Mouse (Mus musculus) hindbrain, embryonic 13.5 days (tissue): ENCODE measurements around the gene Reep1. TPM values are rescaled to one million over a fixed set of nuclear protein-coding genes. Genes with fewer than 3 reads are reported as not detected.

Experiments used
- ATAC-seq: fragments of 200-750 bp; cut with Nextera tagmentation; 2 replicates; pipeline ENCODE4 v1.8.0; 2017; ENCODE audit warnings: moderate TSS enrichment; ENCODE audit not compliant: low FRiP score
- H3K27ac ChIP-seq: fragments of 300-500 bp; sonication (generic); 2 replicates; pipeline ENCODE4 v1.5.1; 2015; ENCODE audit warnings: inconsistent platforms, mild to moderate bottlenecking, moderate library complexity
- H3K27me3 ChIP-seq: fragments of 300-500 bp; sonication (generic); 2 replicates; pipeline ENCODE4 v1.6.1; 2015; ENCODE audit warnings: mild to moderate bottlenecking, inconsistent platforms
- H3K36me3 ChIP-seq: fragments of 300-500 bp; sonication (generic); 2 replicates; pipeline ENCODE4 v1.6.1; 2015; ENCODE audit warnings: mild to moderate bottlenecking, inconsistent platforms
- H3K4me1 ChIP-seq: fragments of 300-500 bp; sonication (generic); replicated peaks from 2 replicates; pipeline ENCODE4 v1.6.1; 2015; ENCODE audit warnings: inconsistent platforms
- H3K4me2 ChIP-seq: fragments of 300-500 bp; sonication (generic); 2 replicates; pipeline ENCODE4 v1.6.1; 2015; ENCODE audit warnings: inconsistent platforms, mild to moderate bottlenecking, moderate library complexity
- H3K4me3 ChIP-seq: fragments of 300-500 bp; sonication (generic); 2 replicates; pipeline ENCODE4 v1.5.1; 2015; ENCODE audit warnings: mild to moderate bottlenecking, inconsistent platforms
- H3K9ac ChIP-seq: fragments of 300-500 bp; sonication (generic); 2 replicates; pipeline ENCODE4 v1.6.1; 2015; ENCODE audit warnings: mild to moderate bottlenecking, inconsistent platforms
- H3K9me3 ChIP-seq: fragments of 300-500 bp; sonication (generic); 2 replicates; pipeline ENCODE4 v1.6.1; 2016; ENCODE audit warnings: inconsistent platforms
- WGBS: fragments of 180-500 bp; shearing (Covaris S2); methylation state at CpG from one replicate; pipeline ENCODE4 v1.1.7; 2015; 5-methylcytosine and 5-hydroxymethylcytosine counted together
- polyA plus RNA-seq: library from polyadenylated mRNA; unstranded; fragments of >200 nt; fragmentation: Nextera tagmentation; extraction: Ambion mirVana; gene quantifications from 2 replicates; pipeline ENCODE4 v1.2.1, GENCODE M21; 2015

Reep1 gene
- polyA plus RNA-seq, 1 experiment from 2014 or later = 247 TPM

DNA sequence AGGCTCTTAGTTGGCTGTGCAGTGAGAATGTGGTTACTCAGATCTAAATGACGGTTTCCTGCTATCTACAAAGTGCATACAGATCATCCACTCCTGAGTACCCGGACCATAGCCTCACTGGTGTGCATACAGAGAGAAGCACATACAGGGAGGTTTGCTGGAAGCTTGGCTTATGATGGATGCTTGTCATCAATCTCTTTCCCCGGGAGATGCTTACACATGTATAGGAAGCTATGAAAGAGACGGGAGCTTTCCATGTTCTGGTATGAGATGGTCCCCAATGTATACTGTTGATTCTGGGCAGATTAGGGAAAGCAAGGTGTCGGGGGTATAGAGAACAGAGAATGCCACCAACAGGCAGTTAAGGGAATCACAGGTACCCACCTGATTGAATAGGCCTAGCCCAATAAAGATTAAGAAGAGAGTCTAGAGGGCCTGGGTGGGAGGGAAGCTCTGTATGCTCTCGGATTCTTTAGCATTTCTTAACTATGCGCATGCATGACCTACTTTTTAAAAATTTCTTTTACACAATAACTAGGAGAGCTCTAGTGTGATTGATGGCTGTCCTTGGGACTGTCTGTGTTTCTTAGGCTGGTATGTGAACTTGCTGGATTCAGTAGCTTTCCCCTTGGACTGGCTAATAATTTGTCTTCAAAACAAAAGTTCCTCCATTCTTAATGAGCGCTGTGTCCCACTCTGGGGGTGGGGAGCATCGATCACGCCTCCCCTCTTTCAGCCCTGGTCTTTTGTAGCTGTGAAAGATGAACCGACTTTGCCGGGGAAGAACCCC is 62.7 kb downstream of the Reep1 start:
- H3K4me1 ChIP-seq = no peaks in the 10 kb centered on the region
- no peak overlapping the region for H3K4me2 ChIP-seq
- H3K4me3 ChIP-seq = no peak overlapping the region
- H3K9ac ChIP-seq = no peak overlapping the region
- 76% methylated on average over 12 of the region's 12 CpGs for WGBS
- H3K36me3 ChIP-seq = peaks cover 70% of the 10 kb centered on the region
- H3K27ac ChIP-seq = no peak overlapping the region
- no peaks in the 10 kb centered on the region for H3K9me3 ChIP-seq
- ATAC-seq = peak; percentile 39; the same call in 1 of the 2 replicates
- H3K27me3 ChIP-seq = no peaks in the 10 kb centered on the region

DNA sequence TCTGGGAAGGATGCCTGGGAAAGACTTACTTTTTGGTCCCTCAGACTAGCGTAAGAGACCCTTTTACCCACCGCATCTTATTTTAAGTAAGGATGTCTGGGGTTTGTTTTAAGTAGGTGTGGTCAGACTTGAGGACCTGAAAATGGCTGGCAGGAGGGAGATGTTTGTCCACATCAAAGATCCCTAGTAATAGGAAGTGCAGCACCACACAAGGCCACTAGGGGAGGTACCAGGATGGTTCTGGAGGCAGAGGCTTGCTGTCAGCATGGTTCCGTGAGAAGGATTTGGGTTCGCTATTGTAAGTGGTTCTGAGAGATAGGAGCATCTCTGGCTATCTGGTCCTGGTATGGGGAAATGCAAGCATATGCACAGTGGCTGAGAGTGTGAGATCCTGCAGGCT is 63.5 kb downstream of the Reep1 start:
- H3K36me3 ChIP-seq = peaks cover 75% of the 10 kb centered on the region
- WGBS = 97% methylated on average over 4 of the region's 4 CpGs
- H3K27ac ChIP-seq = no peak overlapping the region
- H3K4me3 ChIP-seq = no peak overlapping the region
- H3K9me3 ChIP-seq = no peaks in the 10 kb centered on the region
- ATAC-seq = no peak
- H3K9ac ChIP-seq = no peak overlapping the region
- H3K27me3 ChIP-seq = no peaks in the 10 kb centered on the region
- H3K4me2 ChIP-seq = no peak overlapping the region
- no peaks in the 10 kb centered on the region for H3K4me1 ChIP-seq

DNA sequence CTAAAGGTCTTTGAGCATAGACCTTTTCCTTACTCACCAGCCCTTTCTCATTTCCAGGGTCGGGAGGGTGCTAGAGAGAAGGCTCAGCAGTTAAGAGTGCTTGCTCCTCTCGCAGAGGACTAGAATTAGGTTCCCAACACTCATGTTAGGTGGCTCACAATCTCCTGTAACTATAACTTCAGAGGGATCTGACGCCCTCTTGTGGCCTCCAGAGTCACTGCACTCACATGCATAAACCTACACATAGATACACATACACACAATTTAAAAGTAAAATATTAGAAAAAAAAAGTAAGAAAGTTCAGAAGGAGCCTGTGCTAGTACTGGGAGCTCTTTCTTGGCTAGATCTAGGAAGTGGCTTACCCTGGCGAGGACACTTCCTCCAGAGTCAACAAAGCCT is 63.9 kb downstream of the Reep1 start:
- H3K4me1 ChIP-seq = no peaks in the 10 kb centered on the region
- 93% methylated on average over 4 of the region's 4 CpGs for WGBS
- H3K36me3 ChIP-seq = peaks cover 75% of the 10 kb centered on the region
- H3K9me3 ChIP-seq = no peaks in the 10 kb centered on the region
- no peak overlapping the region for H3K4me2 ChIP-seq
- H3K27ac ChIP-seq = no peak overlapping the region
- H3K27me3 ChIP-seq = no peaks in the 10 kb centered on the region
- H3K4me3 ChIP-seq = no peak overlapping the region
- no peak overlapping the region for H3K9ac ChIP-seq
- ATAC-seq = no peak

DNA sequence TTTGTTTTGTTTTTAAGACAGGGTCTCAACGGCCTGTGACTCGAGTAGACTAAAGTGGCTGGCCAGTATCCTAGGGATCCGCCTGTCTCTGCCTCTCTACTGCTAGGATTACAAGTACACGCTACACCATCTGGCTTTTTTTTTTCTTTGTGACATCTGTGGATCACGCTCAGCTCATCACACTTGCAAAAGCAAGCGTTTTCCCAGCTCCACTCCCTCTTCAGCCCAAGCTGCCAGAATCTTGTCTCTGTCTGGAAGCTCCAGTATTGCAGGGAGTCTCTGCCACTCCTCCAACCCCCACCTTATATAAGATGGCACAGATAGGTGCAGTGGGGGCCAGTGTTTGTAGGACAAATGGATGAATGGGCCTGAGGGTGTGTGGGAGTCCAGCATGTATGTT is 64.8 kb downstream of the Reep1 start:
- H3K27me3 ChIP-seq = no peaks in the 10 kb centered on the region
- no peak for ATAC-seq
- H3K9ac ChIP-seq = no peak overlapping the region
- no peaks in the 10 kb centered on the region for H3K4me1 ChIP-seq
- no peak overlapping the region for H3K27ac ChIP-seq
- H3K9me3 ChIP-seq = no peaks in the 10 kb centered on the region
- H3K36me3 ChIP-seq = peaks cover 72% of the 10 kb centered on the region
- no peak overlapping the region for H3K4me2 ChIP-seq
- WGBS = 90% methylated on average over 6 of the region's 6 CpGs
- no peak overlapping the region for H3K4me3 ChIP-seq

DNA sequence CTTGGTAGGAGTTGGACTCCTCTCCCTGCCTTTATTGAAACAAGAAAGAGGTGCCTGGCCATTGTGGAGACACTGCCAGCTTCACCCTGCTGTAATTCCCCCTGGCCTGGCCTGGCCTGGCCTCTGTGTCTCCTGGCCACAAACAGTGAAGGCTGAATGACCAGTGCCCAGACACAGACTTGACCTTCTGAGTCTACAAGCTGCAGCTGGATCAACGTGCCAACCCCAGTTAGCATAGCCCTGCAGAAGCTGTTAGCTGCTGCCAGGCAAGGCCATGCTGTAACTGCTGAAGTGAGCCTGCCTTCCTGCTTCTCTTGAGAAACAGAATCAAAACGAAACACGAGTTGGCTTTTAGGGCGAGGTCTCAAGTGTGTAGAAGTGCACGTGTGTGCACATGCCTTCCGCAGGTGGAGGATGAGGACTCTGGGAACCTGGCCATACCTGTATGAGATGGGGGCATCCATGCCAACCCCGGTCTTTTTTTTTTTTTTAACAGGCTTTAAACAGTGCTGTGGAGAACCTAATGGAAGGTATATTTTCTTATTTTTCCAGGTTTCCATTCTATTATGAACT is 65.4 kb downstream of the Reep1 start:
- peaks cover 76% of the 10 kb centered on the region for H3K36me3 ChIP-seq
- no peaks in the 10 kb centered on the region for H3K4me1 ChIP-seq
- no peak for ATAC-seq
- no peak overlapping the region for H3K4me3 ChIP-seq
- no peaks in the 10 kb centered on the region for H3K9me3 ChIP-seq
- WGBS = 94% methylated on average over 7 of the region's 7 CpGs
- H3K9ac ChIP-seq = no peak overlapping the region
- H3K4me2 ChIP-seq = no peak overlapping the region
- no peaks in the 10 kb centered on the region for H3K27me3 ChIP-seq
- no peak overlapping the region for H3K27ac ChIP-seq

DNA sequence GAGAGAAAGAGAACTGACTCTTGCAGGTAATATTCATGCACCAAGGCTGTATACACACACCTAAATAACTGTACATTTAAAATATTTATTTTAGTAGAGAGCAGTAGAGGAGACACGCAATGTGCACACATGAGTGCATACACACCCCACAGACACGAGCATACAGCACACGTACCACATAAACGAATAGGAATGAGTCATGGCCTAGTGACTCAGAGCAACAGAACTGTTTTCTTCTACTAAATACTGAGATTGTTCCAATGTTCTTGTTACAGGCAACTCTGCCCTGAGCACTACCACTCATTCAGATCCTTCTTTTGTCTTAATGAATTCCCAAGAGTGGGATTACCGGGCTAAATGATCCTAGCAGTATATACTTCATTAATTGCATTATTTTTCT is 70.7 kb downstream of the Reep1 start:
- Histone ChIP-seq H3K27me3 (no peaks in the 10 kb centered on the region), H3K4me1 (no peaks in the 10 kb centered on the region), H3K9me3 (no peaks in the 10 kb centered on the region), H3K27ac (no peak overlapping the region), H3K9ac (no peak overlapping the region), H3K4me2 (no peak overlapping the region), H3K4me3 (no peak overlapping the region), H3K36me3 (peaks cover 88% of the 10 kb centered on the region)
- WGBS = 89% methylated on average over 5 of the region's 5 CpGs
- no peak for ATAC-seq

- Histone ChIP-seq H3K27me3 (no peaks in the 10 kb centered on the region), H3K36me3 (peaks cover 86% of the 10 kb centered on the region), H3K4me3 (no peak overlapping the region), H3K4me2 (no peak overlapping the region), H3K27ac (no peak overlapping the region), H3K4me1 (no peaks in the 10 kb centered on the region), H3K9ac (no peak overlapping the region), H3K9me3 (no peaks in the 10 kb centered on the region)
- no peak for ATAC-seq
- 70% methylated on average over 2 of the region's 2 CpGs for WGBS
Measured at GRCm38 (mm10) chr6:71779831-71780230, 72.5 kb downstream of the Reep1 start.

DNA sequence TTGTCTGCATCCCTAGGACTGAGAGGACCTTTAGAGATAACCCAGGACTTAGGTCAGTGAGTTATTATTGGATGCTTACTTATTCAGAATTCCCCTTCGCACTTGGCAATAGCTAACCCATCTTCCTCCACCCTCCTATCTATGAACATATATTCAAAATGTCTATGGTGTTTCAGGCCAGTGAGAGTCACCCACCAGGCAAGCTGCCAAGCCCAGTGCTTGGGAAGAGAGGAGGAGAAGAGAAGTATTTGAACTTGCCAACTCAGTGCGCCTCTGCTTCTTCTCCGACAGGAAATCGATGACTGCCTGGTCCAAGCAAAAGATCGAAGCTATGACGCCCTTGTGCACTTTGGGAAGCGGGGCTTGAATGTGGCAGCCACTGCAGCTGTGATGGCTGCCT is 73.1 kb downstream of the Reep1 start:
- 95% methylated on average over 7 of the region's 7 CpGs for WGBS
- H3K4me3 ChIP-seq = no peak overlapping the region
- no peak overlapping the region for H3K27ac ChIP-seq
- H3K9ac ChIP-seq = no peak overlapping the region
- no peaks in the 10 kb centered on the region for H3K4me1 ChIP-seq
- H3K27me3 ChIP-seq = no peaks in the 10 kb centered on the region
- no peaks in the 10 kb centered on the region for H3K9me3 ChIP-seq
- H3K36me3 ChIP-seq = peaks cover 83% of the 10 kb centered on the region
- no peak for ATAC-seq
- H3K4me2 ChIP-seq = no peak overlapping the region

GRCm38 (mm10) chr6:71783165-71783564 is 75.8 kb downstream of the Reep1 start:
- Histone ChIP-seq H3K4me3 (no peak overlapping the region), H3K9me3 (no peaks in the 10 kb centered on the region), H3K4me2 (no peak overlapping the region), H3K27ac (no peak overlapping the region), H3K9ac (no peak overlapping the region), H3K4me1 (no peaks in the 10 kb centered on the region), H3K36me3 (peaks cover 88% of the 10 kb centered on the region), H3K27me3 (no peaks in the 10 kb centered on the region)
- 95% methylated on average over 5 of the region's 5 CpGs for WGBS
- ATAC-seq = no peak

DNA sequence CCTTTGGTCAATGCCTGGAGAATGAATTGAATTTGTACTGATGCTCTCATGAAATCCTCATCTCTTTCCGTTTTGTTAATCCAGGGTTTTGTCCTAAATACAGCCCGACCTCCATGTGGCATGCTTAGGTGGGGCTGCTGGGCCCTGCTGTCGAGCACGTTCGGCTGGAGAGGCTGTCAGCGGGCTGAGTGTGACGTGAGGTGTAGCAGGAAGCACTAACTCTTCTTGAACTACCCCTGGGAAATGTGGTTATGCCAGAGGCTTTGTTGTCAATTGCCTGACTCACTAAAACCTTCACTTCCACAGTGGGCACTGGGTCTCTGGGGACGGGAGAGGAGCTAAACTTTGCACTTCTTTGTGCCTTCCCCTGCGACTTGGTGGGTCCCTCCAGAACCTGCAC is 81.0 kb downstream of the Reep1 start:
- H3K27me3 ChIP-seq = no peaks in the 10 kb centered on the region
- 83% methylated on average over 9 of the region's 9 CpGs for WGBS
- no peaks in the 10 kb centered on the region for H3K9me3 ChIP-seq
- H3K9ac ChIP-seq = no peak overlapping the region
- H3K36me3 ChIP-seq = peaks cover 47% of the 10 kb centered on the region
- H3K4me1 ChIP-seq = no peaks in the 10 kb centered on the region
- H3K4me2 ChIP-seq = no peak overlapping the region
- no peak overlapping the region for H3K4me3 ChIP-seq
- no peak overlapping the region for H3K27ac ChIP-seq
- no peak for ATAC-seq

- Histone ChIP-seq H3K4me2 (no peak overlapping the region), H3K27me3 (no peaks in the 10 kb centered on the region), H3K4me3 (no peak overlapping the region), H3K4me1 (no peaks in the 10 kb centered on the region), H3K9me3 (no peaks in the 10 kb centered on the region), H3K9ac (no peak overlapping the region), H3K36me3 (peaks cover 40% of the 10 kb centered on the region), H3K27ac (no peak overlapping the region)
- WGBS = 94% methylated on average over 6 of the region's 6 CpGs
- no peak for ATAC-seq
Measured at GRCm38 (mm10) chr6:71791771-71792170, 84.4 kb downstream of the Reep1 start.

- Histone ChIP-seq H3K9me3 (no peaks in the 10 kb centered on the region), H3K4me3 (no peak overlapping the region), H3K27ac (no peak overlapping the region), H3K4me1 (0 out of 2 replicates have a peak, but pooled peaks cover 3% of the 10 kb centered on the region), H3K9ac (no peak overlapping the region), H3K36me3 (peaks cover 58% of the 10 kb centered on the region), H3K27me3 (no peaks in the 10 kb centered on the region), H3K4me2 (no peak overlapping the region)
- ATAC-seq = no peak
- WGBS = 89% methylated on average over 3 of the region's 3 CpGs
Measured at GRCm38 (mm10) chr6:71799391-71799790, 92.0 kb downstream of the Reep1 start.
